Mouse (Mus musculus) cerebellum, postnatal 10 days (tissue): ENCODE measurements around the gene Prr15l.

Experiments used
- DNase-seq, 2 experiments: peaks; one replicate each; pipeline ENCODE4 v3.0.0; 2021; ENCODE audit warnings: mixed read lengths in 2 of 2

The Prr15l gene

DNA sequence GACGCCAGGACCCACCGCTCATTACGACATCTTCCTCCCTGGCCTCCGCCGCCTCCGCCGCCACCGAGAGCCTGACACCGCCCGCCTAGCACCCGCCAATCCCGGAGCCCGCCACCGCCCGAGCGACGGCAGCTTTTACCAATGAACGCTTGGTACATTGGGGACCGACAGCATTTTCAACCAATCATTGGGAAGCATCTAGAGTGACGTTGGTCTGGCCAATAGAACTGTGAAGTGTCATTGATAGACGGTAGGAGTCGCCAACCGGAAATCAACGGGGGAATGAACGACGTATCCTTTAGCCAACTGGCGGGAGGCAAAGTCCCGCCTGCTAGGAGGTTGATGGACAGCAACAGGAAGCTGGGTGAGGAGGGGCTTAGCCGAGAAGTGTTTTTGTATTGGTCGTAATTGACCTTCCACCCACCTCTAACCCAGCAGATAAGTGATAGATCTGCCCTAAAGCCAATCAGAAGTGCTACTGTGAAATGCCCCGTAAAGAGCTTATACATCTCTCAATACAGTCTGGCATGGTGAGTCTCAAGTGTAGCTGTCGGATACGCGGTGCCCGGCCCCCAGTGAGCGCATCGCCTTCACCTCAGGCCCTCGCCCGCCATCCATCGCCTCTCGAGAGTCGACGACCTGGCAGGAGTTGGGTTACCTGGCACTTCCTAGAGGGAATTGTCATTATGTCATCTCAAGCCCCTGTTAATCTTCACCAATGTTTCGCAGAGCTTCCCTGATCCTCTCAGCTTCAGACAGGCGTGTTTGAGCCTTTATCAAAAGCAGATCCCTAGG is 49.9 kb downstream of the Prr15l start:
- peak; percentile 98 to 99 for DNase-seq

DNA sequence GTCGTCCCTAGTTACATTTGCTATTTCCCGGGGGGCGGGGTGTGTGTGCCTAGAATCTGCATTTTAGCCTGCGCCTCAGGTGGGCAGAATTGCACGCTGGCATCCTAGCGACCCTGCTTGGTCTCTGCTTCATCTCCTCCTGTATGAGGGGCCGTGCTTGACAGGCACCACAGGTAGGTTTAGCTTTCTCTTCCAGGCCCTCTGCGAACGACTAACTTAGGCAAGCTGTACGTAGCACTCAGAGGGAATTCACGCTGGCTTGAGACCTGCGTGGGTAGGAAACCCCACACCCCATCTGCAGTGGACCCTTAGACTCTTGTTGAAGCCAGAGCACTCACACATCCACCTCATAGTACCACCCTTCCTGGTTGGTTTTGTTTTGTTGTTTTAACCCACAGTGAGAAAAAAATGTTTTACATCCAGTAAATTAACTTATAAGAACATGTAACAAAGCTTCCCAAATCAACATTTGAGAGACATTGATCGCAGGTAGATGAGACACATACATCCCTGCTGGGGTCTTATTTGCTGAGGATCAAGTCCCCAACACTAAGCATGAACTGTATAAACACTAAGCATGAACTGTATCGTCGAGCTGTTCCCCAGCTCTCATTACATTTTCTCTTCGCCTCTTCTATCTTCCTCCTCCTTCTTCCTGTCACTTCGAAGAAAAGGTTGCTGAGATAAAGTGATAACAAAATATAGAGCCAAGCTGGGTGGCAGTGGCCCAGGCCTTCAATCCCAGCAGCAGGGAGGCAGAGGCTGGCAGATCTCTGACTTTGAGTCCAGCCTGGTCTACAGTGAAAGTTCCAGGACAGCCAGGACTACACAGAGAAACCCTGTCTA is 50.7 kb downstream of the Prr15l start:
- no peak for DNase-seq

DNA sequence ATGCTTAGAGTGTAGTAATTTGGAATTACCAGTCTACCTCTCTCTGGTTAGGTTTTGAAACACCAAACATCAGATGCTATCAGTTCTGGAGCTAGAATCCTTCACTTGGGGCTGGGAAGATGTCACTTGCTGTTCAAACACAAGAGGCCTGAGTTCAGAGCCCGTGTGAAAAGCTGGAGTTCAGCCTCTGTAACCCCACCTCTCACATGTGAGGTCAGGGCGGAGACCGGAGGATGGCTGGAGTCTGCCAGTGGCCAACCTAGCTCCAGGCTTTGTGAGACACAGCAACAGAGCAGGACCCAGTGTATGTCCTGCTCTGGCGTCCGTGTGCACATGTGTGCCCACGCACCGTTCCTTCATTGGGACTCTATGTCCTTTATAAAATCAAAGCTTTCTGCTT is 51.4 kb downstream of the Prr15l start:
- no peak for DNase-seq

DNA sequence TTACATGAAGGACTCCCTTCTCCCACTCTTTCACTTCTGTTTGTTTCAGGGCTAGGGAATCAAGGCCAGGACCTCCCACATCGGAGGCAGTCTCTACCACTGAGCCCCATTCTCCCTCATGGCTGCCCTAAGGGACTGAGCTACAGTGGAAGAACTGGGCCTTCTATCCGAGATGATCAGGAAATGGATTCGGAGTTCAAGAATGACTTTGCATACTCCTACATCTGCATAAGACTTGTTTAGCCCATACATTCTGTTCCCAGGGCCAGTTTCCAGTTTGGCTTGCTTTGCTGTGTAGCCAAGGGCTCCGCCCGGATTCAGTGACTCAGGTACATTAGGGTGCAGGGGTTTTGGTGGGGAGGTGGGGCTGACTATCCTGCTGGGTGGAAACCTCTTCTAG is 52.1 kb downstream of the Prr15l start:
- no peak for DNase-seq

DNA sequence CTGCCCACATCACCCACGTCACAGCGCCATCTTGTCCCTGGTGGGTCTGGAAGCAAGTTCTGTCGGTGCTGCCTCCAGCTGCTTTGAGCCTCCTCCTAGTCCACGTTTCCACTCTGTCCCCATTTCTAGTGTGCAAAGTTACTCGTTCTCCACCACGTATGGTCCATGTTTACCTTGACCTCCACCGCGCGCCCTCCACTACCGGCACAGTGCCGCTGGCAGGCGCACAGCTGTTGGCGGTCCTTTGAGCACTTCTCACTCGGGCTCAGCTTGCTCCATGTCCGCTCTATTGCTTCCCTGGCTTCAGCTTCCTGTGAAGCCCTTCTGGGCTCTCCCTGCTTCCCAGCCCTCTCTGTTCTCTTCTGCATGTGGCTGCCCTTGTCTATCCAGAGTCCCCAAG is 53.6 kb downstream of the Prr15l start:
- DNase-seq = no peak

DNA sequence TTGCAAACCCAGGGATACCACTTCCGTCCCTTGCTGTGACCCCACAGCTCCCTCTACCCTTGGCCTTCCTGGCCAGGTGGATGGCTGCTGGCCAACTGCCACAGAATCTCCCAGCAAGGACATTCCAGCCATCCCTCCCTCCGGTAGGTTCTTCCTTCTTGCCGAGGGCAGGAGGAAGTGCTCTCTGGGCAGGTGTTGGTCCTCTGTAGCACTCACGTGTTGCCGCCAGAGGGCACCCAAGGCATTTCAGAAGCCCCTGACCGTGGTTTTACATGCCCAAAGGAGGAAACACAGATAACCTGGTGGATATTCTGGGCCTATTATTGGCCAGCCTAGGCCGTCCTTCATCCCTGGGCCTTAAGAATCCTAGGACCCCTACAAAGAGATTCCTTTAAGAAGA is 54.5 kb downstream of the Prr15l start:
- DNase-seq = peak; percentile 91 to 92

DNA sequence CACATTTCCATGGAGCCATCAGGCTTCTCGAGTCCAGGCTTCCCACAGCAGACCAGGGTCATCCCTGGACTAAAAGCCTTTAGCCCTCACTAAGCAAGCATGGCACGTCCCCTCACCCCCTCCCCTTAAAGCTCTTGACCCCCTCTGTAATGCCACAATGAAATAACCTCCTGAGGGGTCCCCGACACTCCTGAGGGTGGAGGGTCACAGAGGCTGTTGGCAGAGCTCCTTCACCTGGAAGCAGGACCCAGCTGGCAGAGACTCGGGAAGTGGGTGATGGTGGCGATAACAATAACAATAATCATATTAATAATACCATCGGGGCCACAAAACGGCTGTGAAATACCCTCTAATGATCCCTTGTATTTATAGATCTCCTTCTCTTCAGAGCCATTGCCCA is 55.0 kb downstream of the Prr15l start, which contains the start of gene Sp2:
TSS of gene Sp2 (minus strand) at position 101 of the 400 bp plus-strand sequence.
- DNase-seq = peak in 1 of 2 experiments; percentile 27

DNA sequence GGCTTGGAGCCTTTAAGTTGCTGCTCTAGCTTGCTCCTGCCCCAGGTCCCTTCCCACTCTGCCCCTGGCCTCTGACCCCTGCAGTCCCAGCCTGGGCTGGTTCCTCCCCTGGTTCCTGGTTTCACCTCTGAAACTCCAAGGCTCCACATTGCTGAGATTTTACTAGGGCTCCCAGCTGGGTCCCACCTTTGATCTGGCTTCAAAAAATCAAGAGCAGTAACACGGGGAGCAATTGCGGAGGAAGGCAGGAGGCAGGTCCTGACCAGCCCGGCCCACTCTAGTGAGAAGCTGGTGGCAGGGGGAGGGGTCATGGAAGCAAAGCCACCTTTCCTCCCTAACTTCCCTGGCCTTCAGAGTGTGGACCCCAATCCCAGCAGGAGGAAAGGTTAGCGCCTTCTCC is 57.0 kb downstream of the Prr15l start:
- DNase-seq = no peak

DNA sequence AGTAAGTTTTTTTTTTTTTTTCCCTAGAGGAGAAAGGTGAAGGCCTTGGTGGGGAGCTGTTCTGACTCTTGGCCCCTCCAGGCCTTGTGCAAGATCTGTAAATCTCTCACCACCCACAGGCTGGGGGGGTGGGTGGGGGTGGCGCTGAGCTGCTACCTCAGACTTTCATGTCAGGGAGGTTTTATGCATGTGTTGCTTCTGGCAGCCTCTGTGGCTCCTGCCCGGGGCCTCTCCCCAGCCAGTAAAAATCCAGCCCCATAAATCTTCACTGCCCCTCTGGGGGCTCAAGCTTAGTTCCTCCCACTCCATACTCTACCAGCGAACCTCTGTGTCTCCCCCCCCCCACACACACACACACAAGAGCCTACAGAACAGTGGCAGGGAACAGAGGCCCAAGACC is 58.6 kb downstream of the Prr15l start:
- DNase-seq = no peak
